Mouse (Mus musculus): ENCODE results near the gene Cbx5. TPM values are rescaled to one million over a fixed set of nuclear protein-coding genes. Genes with fewer than 3 reads are reported as not detected.
A peak's percentile ranks its signal among the peaks of the same experiment; 100 is the strongest.

Cbx5 gene
- polyA plus RNA-seq, 1 experiment from 2014 or later = 144 TPM

DNA sequence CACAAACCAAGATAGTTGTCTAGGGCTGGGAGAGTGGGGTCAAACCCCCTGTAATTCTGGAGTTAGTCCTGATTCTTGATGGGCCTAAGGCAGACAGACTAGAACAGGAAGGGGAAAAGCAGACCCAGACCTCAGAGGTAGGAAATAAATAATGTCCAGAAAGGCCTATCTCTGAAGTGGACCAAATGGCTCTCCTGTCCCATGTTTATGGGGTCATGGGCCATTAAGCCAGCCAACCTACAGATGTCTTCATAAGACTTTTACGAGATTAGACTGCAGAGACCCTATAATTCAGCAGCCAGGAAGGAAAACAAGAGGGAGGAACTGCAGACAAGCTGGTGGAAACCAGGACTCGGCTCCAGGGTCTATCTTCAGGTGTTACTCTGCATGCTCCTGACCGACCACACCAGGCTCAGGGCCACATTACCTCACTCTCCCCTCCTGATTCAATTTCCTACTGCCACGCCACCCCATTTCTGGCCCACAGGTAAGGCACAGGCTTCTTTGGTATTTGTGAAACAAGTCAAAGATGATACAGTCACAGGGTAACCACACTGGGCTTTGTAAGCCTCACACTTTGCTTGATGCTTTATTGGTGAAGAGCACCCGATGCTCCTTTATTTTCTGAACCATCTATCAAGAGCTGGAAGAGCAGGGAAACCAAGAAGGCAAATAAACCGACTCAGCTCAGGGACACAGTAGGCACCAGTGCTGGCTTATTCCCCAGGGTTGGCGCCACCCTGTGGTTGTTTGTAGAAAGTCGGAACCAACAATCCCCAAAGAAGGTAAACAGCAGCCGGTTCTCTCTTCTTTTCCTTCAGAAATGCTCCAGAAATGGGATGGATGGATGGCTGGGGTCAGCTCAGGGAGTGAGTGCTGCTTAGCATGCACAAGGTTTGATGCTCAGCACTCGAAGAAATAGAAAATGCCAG is 48.8 kb downstream of the Cbx5 start:
- H3K9ac ChIP-seq = no peak overlapping the region
- WGBS = 63% methylated on average over 10 of the region's 10 CpGs
- peaks cover 54% of the 10 kb centered on the region for H3K36me3 ChIP-seq (ENCODE audit: insufficient read depth)
- H3K27me3 ChIP-seq (ENCODE audit: insufficient read depth, low read length) = no peaks in the 10 kb centered on the region
- ATAC-seq (ENCODE audit: insufficient read depth) (no peak), DNase-seq (peak; percentile 63)
- H3K9me3 ChIP-seq (ENCODE audit: low read depth, low read length) = no peaks in the 10 kb centered on the region
- no peak overlapping the region for H3K4me3 ChIP-seq (ENCODE audit: low read depth, low read length)
- peak; percentile 65 for TF ChIP-seq CTCF (IDR thresholded peaks at IDR 0.05; ENCODE audit: low read depth)
- no peak overlapping the region for H3K27ac ChIP-seq (ENCODE audit: low read depth)
- H3K4me1 ChIP-seq (ENCODE audit: insufficient read depth) = no peaks in the 10 kb centered on the region
- no peak overlapping the region for H3K4me2 ChIP-seq

- Histone ChIP-seq H3K36me3 (ENCODE audit: insufficient read depth) (peaks cover 47% of the 10 kb centered on the region), H3K9me3 (ENCODE audit: low read depth, low read length) (no peaks in the 10 kb centered on the region), H3K4me3 (ENCODE audit: low read depth, low read length) (no peak overlapping the region), H3K9ac (no peak overlapping the region), H3K4me2 (no peak overlapping the region), H3K27ac (ENCODE audit: low read depth) (no peak overlapping the region), H3K4me1 (ENCODE audit: insufficient read depth) (no peaks in the 10 kb centered on the region), H3K27me3 (ENCODE audit: insufficient read depth, low read length) (no peaks in the 10 kb centered on the region)
- TF ChIP-seq CTCF (IDR thresholded peaks at IDR 0.05; ENCODE audit: low read depth) = no peak
- DNase-seq (no peak), ATAC-seq (ENCODE audit: insufficient read depth) (no peak)
- 82% methylated on average over 7 of the region's 7 CpGs for WGBS
Measured at GRCm38 (mm10) chr15:103190083-103190482, 49.5 kb downstream of the Cbx5 start.

- Histone ChIP-seq H3K9me3 (ENCODE audit: low read depth, low read length) (no peaks in the 10 kb centered on the region), H3K4me3 (ENCODE audit: low read depth, low read length) (no peak overlapping the region), H3K4me2 (no peak overlapping the region), H3K4me1 (ENCODE audit: insufficient read depth) (no peaks in the 10 kb centered on the region), H3K36me3 (ENCODE audit: insufficient read depth) (peaks cover 27% of the 10 kb centered on the region), H3K27me3 (ENCODE audit: insufficient read depth, low read length) (0 out of 2 replicates have a peak, but pooled peaks cover 8% of the 10 kb centered on the region), H3K9ac (no peak overlapping the region), H3K27ac (ENCODE audit: low read depth) (no peak overlapping the region)
- WGBS = 72% methylated on average over 6 of the region's 6 CpGs
- ATAC-seq (ENCODE audit: insufficient read depth) = no peak
- TF ChIP-seq CTCF (IDR thresholded peaks at IDR 0.05; ENCODE audit: low read depth) = no peak
- DNase-seq = no peak
Measured at GRCm38 (mm10) chr15:103187803-103188202, 51.8 kb downstream of the Cbx5 start.

GRCm38 (mm10) chr15:103185462-103186198 is 54.0 kb downstream of the Cbx5 start:
- Histone ChIP-seq H3K9me3 (ENCODE audit: low read depth, low read length) (no peaks in the 10 kb centered on the region), H3K36me3 (ENCODE audit: insufficient read depth) (peaks cover 7% of the 10 kb centered on the region; the same call in 1 of the 2 replicates), H3K4me1 (ENCODE audit: insufficient read depth) (no peaks in the 10 kb centered on the region), H3K9ac (no peak overlapping the region), H3K27me3 (ENCODE audit: insufficient read depth, low read length) (peaks cover 14% of the 10 kb centered on the region; the same call in 1 of the 2 replicates), H3K4me3 (ENCODE audit: low read depth, low read length) (no peak overlapping the region), H3K4me2 (no peak overlapping the region), H3K27ac (ENCODE audit: low read depth) (no peak overlapping the region)
- WGBS = 41% methylated on average over 19 of the region's 19 CpGs
- peak; percentile 74 for TF ChIP-seq CTCF (IDR thresholded peaks at IDR 0.05; ENCODE audit: low read depth)
- ATAC-seq (ENCODE audit: insufficient read depth) = no peak
- DNase-seq = peak; percentile 74

DNA sequence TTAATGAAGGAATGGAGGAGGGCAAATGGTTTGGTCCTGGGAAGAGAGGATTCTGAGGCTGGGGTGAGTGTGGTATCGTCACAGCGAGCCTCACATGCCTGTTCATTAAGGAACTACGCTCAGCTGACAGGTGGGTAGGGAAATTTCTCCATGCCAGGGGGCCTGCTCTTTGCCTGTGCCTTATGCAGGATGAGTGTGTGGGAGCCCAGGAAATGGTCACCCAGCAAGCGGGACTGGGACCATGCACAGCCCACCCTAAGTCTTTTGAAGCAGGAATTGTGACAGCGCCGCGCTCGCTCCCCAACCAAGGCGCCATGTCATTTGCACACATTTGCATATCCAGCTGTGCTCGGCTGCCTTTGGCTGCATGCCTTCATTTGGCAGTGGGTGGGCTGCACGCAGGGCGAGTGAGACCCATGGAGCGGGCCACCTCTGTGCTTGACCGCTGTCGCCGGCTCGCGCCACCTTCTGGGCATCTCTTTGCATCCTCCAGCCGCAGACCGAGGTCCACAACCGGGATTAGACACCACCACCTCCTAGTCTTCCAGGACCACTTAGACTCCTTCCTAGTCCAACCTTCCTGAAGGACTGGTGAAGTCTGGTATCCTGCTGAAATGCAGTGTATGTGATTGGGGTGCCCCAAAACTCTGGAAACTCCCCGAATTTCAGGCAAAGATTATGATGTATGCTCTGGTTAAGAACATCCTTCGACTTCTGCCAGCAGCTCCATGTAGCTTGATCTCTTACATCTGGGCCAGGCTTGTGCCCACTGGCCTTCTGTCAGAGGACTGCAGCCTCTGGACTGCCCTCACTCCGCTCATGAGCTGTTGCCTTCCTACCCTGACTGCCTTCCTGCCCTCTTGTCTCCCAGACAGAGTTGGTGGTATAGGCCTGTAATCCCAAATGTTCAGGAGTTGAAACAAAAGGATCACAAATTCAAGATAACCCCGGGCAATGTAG is 55.7 kb downstream of the Cbx5 start:
- WGBS = 9% methylated on average over 25 of the region's 25 CpGs
- peak; percentile 51 for TF ChIP-seq CTCF (IDR thresholded peaks at IDR 0.05; ENCODE audit: low read depth)
- no peak overlapping the region for H3K9ac ChIP-seq

DNA sequence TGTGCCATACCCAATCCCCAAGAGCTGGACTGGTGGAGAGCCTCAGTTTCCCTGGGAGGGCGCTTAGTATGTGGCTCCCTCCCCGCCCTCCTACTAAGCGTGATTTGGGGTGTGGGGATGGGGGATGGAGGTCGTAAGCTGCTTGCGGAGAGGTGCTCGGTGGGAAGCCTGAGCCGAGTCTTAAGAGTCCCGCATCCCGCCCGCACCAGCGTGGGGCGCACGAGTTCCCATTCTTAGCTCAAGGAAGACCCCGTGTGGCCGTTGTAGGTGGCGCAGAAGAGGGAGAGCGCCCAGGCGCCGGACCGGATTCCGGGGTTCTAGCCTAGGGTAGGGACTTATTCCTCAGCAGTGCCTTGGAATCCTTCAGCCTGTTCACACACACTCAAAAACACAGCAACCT is 56.5 kb downstream of the Cbx5 start:
- H3K4me3 ChIP-seq (ENCODE audit: low read depth, low read length) = peak overlapping the region; percentile 26; the same call in 1 of the 2 replicates
- ATAC-seq (ENCODE audit: insufficient read depth) (peak; percentile 23), DNase-seq (peak; percentile 87)
- H3K4me1 ChIP-seq (ENCODE audit: insufficient read depth) = no peaks in the 10 kb centered on the region
- H3K9ac ChIP-seq = no peak overlapping the region
- H3K27me3 ChIP-seq (ENCODE audit: insufficient read depth, low read length) = peaks cover 33% of the 10 kb centered on the region; the same call in 1 of the 2 replicates
- H3K36me3 ChIP-seq (ENCODE audit: insufficient read depth) = 0 out of 2 replicates have a peak, but pooled peaks cover 3% of the 10 kb centered on the region
- under 1% methylated on average over 21 of the region's 21 CpGs for WGBS
- no peak overlapping the region for H3K27ac ChIP-seq (ENCODE audit: low read depth)
- peak; percentile 83 for TF ChIP-seq CTCF (IDR thresholded peaks at IDR 0.05; ENCODE audit: low read depth)
- H3K4me2 ChIP-seq = peak overlapping the region; percentile 66
- no peaks in the 10 kb centered on the region for H3K9me3 ChIP-seq (ENCODE audit: low read depth, low read length)

More for the DNA sequence above, 55.7 kb downstream of the Cbx5 start:
- peak; percentile 10; the same call in 1 of the 2 replicates for ATAC-seq (ENCODE audit: insufficient read depth)
- Histone ChIP-seq H3K27me3 (ENCODE audit: insufficient read depth, low read length) (peaks cover 27% of the 10 kb centered on the region; the same call in 1 of the 2 replicates), H3K4me3 (ENCODE audit: low read depth, low read length) (peak overlapping the region; percentile 26), H3K36me3 (ENCODE audit: insufficient read depth) (0 out of 2 replicates have a peak, but pooled peaks cover 5% of the 10 kb centered on the region), H3K9me3 (ENCODE audit: low read depth, low read length) (no peaks in the 10 kb centered on the region), H3K4me2 (peak overlapping the region; percentile 66), H3K4me1 (ENCODE audit: insufficient read depth) (no peaks in the 10 kb centered on the region), H3K27ac (ENCODE audit: low read depth) (no peak overlapping the region)
- peak; percentile 65 for DNase-seq
